Mouse (Mus musculus) layer of hippocampus, postnatal 36 days (tissue): ENCODE data around the gene Pex12. TPM values are rescaled to one million over a fixed set of nuclear protein-coding genes. Genes with fewer than 3 reads are reported as not detected.
"Not testable (repeated sequence)": the region's sequence is repeated elsewhere in the genome, so short reads cannot be mapped to it uniquely, and the experiment has no call there.

Experiments used
- DNase-seq, 2 experiments: peaks; one replicate each; pipeline ENCODE4 v3.0.0; 2022
- total RNA-seq, 2 experiments: library from RNA; stranded (reverse); gene quantifications; 2 replicates each; pipeline ENCODE4 v1.2.3; 2021

Pex12 gene
- total RNA-seq, 2 experiments from 2014 or later = 7.9 to 9.9 TPM

GRCm38 (mm10) chr11:83286566-83286965 lies 15.8 kb downstream of the Pex12 start, which contains the start of gene Slfn14:
Gene Slfn14, minus strand, starts transcription at chr11:83286726.
- no peak for DNase-seq

- DNase-seq = no peak
Observed at GRCm38 (mm10) chr11:83285627-83286026, 16.8 kb downstream of the Pex12 start.

- DNase-seq = no peak
Observed at GRCm38 (mm10) chr11:83282084-83282483, 20.3 kb downstream of the Pex12 start.

- no peak for DNase-seq
Observed at GRCm38 (mm10) chr11:83279691-83280090, 22.7 kb downstream of the Pex12 start.

GRCm38 (mm10) chr11:83279024-83279423 lies 23.4 kb downstream of the Pex12 start:
- no peak for DNase-seq

GRCm38 (mm10) chr11:83276251-83276650 lies 26.1 kb downstream of the Pex12 start:
- no peak for DNase-seq

GRCm38 (mm10) chr11:83271951-83272843 lies 30.2 kb downstream of the Pex12 start:
- DNase-seq = no peak

- DNase-seq = peak; percentile 72 to 78
Observed at GRCm38 (mm10) chr11:83271151-83271950, 31.0 kb downstream of the Pex12 start.

GRCm38 (mm10) chr11:83270842-83271150 lies 31.6 kb downstream of the Pex12 start:
- no peak for DNase-seq

GRCm38 (mm10) chr11:83263146-83263545 lies 39.2 kb downstream of the Pex12 start:
- no peak for DNase-seq

GRCm38 (mm10) chr11:83262673-83263072 lies 39.7 kb downstream of the Pex12 start:
- no peak for DNase-seq

GRCm38 (mm10) chr11:83257211-83257610 lies 45.2 kb downstream of the Pex12 start:
- not testable (repeated sequence) for DNase-seq

Other genes with a start within 250 kb of the Pex12 start
- gene Slfn2, start 237.5 kb downstream of the Pex12 start, total RNA-seq = under 1 TPM; 0.60 to 0.83 TPM
- gene Slfn1, start 185.7 kb downstream of the Pex12 start, total RNA-seq = not detected
- under 1 TPM in 1 of 2 experiments, not detected in 1; 0.13 TPM for gene Slfn4, start 127.4 kb downstream of the Pex12 start, total RNA-seq
- under 1 TPM; 0.38 to 0.45 TPM for gene Slfn3, start 111.3 kb downstream of the Pex12 start, total RNA-seq
- gene Slfn14, start 15.9 kb downstream of the Pex12 start, total RNA-seq = not detected
- 100 to 1,000 TPM; 329 to 361 TPM for gene Ap2b1, start 3.6 kb downstream of the Pex12 start, total RNA-seq
- 100 to 1,000 TPM; 223 to 227 TPM for gene Rasl10b, start 106.6 kb upstream of the Pex12 start, total RNA-seq
- under 1 TPM; 0.12 to 0.15 TPM for gene Gas2l2, start 126.9 kb upstream of the Pex12 start, total RNA-seq
- not detected for gene 1700020L24Rik, start 135.1 kb upstream of the Pex12 start, total RNA-seq
- 1 to 10 TPM; 2.9 to 4.0 TPM for gene Mmp28, start 160.5 kb upstream of the Pex12 start, total RNA-seq
- gene Taf15, start 170.5 kb upstream of the Pex12 start, total RNA-seq = 10 to 100 TPM; 75.0 to 77.4 TPM
- gene Heatr9, start 219.6 kb upstream of the Pex12 start, total RNA-seq = not detected
- not detected for gene Ccl5, start 227.9 kb upstream of the Pex12 start, total RNA-seq